Mouse (Mus musculus) stomach, postnatal 0 days (tissue): ENCODE measurements around the gene Adcyap1r1. TPM values are rescaled to one million over a fixed set of nuclear protein-coding genes. Genes with fewer than 3 reads are reported as not detected.
A peak's percentile ranks its signal among the peaks of the same experiment; 100 is the strongest.

Experiments used
- ATAC-seq: fragments of 200-750 bp; cut with Nextera tagmentation; 2 replicates; pipeline ENCODE4 v1.8.0; 2017; ENCODE audit not compliant: low FRiP score, low TSS enrichment
- DNase-seq: peaks from one replicate; pipeline ENCODE4 v3.0.0-alpha.2; 2016; ENCODE audit warnings: low spot score
- H3K27ac ChIP-seq: fragments of 300-500 bp; sonication (generic); replicated peaks from 2 replicates; pipeline ENCODE4 v1.5.1; 2014; ENCODE audit warnings: mild to moderate bottlenecking, control low read depth
- H3K27me3 ChIP-seq: fragments of 300-500 bp; sonication (generic); 2 replicates; pipeline ENCODE4 v1.6.1; 2014; ENCODE audit warnings: low read length; ENCODE audit not compliant: control insufficient read depth, insufficient read depth
- H3K36me3 ChIP-seq: fragments of 300-500 bp; sonication (generic); 2 replicates; pipeline ENCODE4 v1.6.1; 2014; ENCODE audit warnings: low read length, mixed read lengths; ENCODE audit not compliant: control insufficient read depth, insufficient read depth
- H3K4me1 ChIP-seq: fragments of 300-500 bp; sonication (generic); replicated peaks from 2 replicates; pipeline ENCODE4 v1.6.1; 2014; ENCODE audit warnings: antibody characterized with exemption; ENCODE audit not compliant: control insufficient read depth, insufficient read depth
- H3K4me2 ChIP-seq: fragments of 300-500 bp; sonication (generic); replicated peaks from 2 replicates; pipeline ENCODE4 v1.6.1; 2014; ENCODE audit warnings: low read depth, mild to moderate bottlenecking, control low read depth, moderate library complexity
- H3K4me3 ChIP-seq: fragments of 300-500 bp; sonication (generic); 2 replicates; pipeline ENCODE4 v1.5.1; 2014; ENCODE audit warnings: low read depth, low read length, control low read depth
- H3K9ac ChIP-seq: fragments of 300-500 bp; sonication (generic); 2 replicates; pipeline ENCODE4 v1.6.1; 2014; ENCODE audit warnings: mild to moderate bottlenecking, low read length, control low read depth, mixed read lengths
- H3K9me3 ChIP-seq: fragments of 300-500 bp; sonication (generic); 2 replicates; pipeline ENCODE4 v1.6.1; 2016; ENCODE audit warnings: low read length; ENCODE audit not compliant: control insufficient read depth
- CTCF ChIP-seq: IDR thresholded peaks from 2 replicates; pipeline ENCODE4 v1.5.1; 2016; ENCODE audit warnings: antibody characterized with exemption, low read depth, mild to moderate bottlenecking, moderate library complexity
- EP300 ChIP-seq: optimal IDR thresholded peaks from 2 replicates; pipeline ENCODE3; 2016; ENCODE audit warnings: antibody characterized with exemption
- WGBS: fragments of 180-500 bp; shearing (Covaris S2); extraction: QIAGEN DNeasy Blood & Tissue Kit; methylation state at CpG from one replicate; pipeline ENCODE4 v1.1.7; 2014; 5-methylcytosine and 5-hydroxymethylcytosine counted together
- polyA plus RNA-seq: library from polyadenylated mRNA; unstranded; fragments of >200 nt; fragmentation: Nextera tagmentation; extraction: Ambion mirVana; gene quantifications from 2 replicates; pipeline ENCODE4 v1.2.1, GENCODE M21; 2015

Adcyap1r1 gene
- polyA plus RNA-seq, 1 experiment from 2014 or later: 5.4 TPM

GRCm38 (mm10) chr6:55443927-55444688, 7.7 kb upstream of the Adcyap1r1 start:
- 34% methylated on average over 2 of the region's 2 CpGs for whole genome bisulfite sequencing
- no peaks in the 10 kb centered on the region for H3K27me3 ChIP-seq
- H3K4me3 ChIP-seq: no peak overlapping the region
- 0 out of 2 replicates have a peak overlapping the region, but pooled peaks have one; percentile 49 for H3K27ac ChIP-seq
- ATAC-seq (0 out of 2 replicates have a peak, but pooled peaks have one; percentile 26), DNase-seq (no peak)
- no peaks in the 10 kb centered on the region for H3K4me1 ChIP-seq
- no peaks in the 10 kb centered on the region for H3K9me3 ChIP-seq
- no peaks in the 10 kb centered on the region for H3K36me3 ChIP-seq
- TF ChIP-seq CTCF: no peak
- TF ChIP-seq EP300: no peak
- no peak overlapping the region for H3K9ac ChIP-seq
- H3K4me2 ChIP-seq: no peak overlapping the region

- ATAC-seq (no peak), DNase-seq (no peak)
- Histone ChIP-seq H3K9ac (no peak overlapping the region), H3K4me3 (no peak overlapping the region), H3K27ac (no peak overlapping the region), H3K9me3 (no peaks in the 10 kb centered on the region), H3K27me3 (no peaks in the 10 kb centered on the region), H3K4me1 (no peaks in the 10 kb centered on the region), H3K36me3 (no peaks in the 10 kb centered on the region), H3K4me2 (no peak overlapping the region)
- no peak for TF ChIP-seq CTCF
- TF ChIP-seq EP300: no peak
- WGBS: 45% methylated on average over 4 of the region's 4 CpGs
These were observed 7.1 kb upstream of the Adcyap1r1 start for GRCm38 (mm10) chr6:55444721-55445120.

DNA sequence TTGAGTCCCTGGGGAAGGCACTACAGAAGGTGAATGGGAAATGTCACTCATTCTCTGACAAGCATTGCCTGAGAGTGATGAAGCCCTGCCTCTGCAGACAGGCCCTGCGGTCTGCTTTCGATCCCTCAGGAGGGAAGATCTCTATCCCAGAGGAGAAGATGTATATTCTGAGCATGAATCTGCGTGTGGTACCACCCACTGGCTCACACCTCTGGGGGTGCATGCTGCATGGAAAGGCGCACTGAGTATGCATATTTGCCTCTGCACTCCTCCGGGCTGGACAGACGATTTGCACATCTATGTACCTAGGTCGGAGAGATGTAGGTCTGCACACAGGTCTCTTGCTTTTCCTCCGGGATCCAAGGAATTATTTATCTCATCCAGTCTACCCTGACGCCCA, 3.6 kb upstream of the Adcyap1r1 start:
- Histone ChIP-seq H3K27ac (no peak overlapping the region), H3K4me2 (no peak overlapping the region), H3K4me3 (no peak overlapping the region), H3K9ac (no peak overlapping the region), H3K9me3 (no peaks in the 10 kb centered on the region), H3K4me1 (no peaks in the 10 kb centered on the region), H3K27me3 (peaks cover under 1% of the 10 kb centered on the region; the same call in 1 of the 2 replicates), H3K36me3 (no peaks in the 10 kb centered on the region)
- DNase-seq: no peak
- TF ChIP-seq CTCF (no peak), EP300 (no peak)
- no peak for ATAC-seq
- 80% methylated on average over 9 of the region's 9 CpGs for WGBS

DNA sequence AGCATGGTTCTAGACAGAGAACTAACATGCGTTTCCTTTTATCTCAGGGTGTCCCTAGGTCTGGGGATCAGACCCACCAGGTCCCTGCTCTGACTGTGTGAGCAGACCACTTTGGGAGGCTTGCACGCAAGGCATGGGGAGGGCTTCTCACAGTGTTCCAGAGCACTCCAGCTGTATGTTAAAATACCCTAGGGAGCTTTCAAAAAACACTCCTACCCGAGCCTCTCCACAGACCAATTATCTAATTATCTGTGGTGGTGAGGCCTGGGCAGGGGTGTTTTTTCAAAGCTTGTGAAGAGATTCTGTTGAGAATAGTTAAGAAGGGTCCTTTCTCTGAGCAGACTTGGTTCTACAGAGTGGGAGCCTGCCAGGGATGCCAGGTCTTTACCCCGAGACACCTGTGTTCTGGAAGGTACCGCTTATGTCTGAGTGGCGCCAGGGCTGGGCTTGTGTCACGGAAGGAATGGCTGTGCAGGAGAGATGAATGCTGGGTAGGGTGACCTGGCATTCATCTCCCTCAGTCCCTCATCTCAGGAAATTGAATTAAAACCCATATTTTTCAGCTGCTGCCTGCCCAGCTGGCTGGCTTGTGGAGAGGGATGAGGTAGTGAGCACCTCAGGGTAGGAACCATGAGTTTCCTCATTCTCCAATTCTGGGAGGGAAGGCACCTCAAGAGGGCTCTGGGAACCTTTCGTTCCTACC, 2.7 kb upstream of the Adcyap1r1 start:
- 78% methylated on average over 8 of the region's 8 CpGs for WGBS
- TF ChIP-seq CTCF: no peak
- TF ChIP-seq EP300: no peak

DNA sequence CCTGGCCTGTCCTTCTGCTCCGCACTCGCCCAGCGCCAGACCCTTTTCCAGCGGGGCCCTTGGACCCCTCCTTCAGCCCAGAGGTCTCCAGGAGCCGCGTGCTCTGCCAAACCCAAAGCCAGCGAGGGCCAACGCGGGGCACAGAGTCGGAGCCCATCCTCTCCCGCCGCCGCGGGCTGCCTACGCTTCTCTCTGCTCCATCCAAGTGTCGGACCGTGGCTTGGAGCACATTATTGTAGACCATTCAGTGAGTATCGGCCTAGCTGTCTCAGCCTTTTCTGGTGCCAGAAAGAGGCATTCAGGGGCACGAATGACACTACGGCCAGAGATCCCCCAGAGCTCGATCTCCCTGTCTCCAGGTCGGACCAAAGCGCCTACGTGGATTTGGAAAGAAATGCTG, 603 bp downstream of the Adcyap1r1 start:
- WGBS: 2% methylated on average over 24 of the region's 24 CpGs
- Histone ChIP-seq H3K4me2 (peak overlapping the region; percentile 76), H3K27me3 (peaks cover 3% of the 10 kb centered on the region; the same call in 1 of the 2 replicates), H3K9ac (peak overlapping the region; percentile 43), H3K4me3 (peak overlapping the region; percentile 46), H3K4me1 (no peaks in the 10 kb centered on the region), H3K27ac (no peak overlapping the region; the same call in 1 of the 2 replicates), H3K9me3 (no peaks in the 10 kb centered on the region), H3K36me3 (no peaks in the 10 kb centered on the region)
- DNase-seq: no peak
- 0 out of 2 replicates have a peak, but pooled peaks have one; percentile 9 for ATAC-seq
- no peak for TF ChIP-seq CTCF
- no peak for TF ChIP-seq EP300

More for the DNA sequence above, 2.7 kb upstream of the Adcyap1r1 start:
- no peaks in the 10 kb centered on the region for H3K36me3 ChIP-seq
- no peak overlapping the region for H3K27ac ChIP-seq
- no peak overlapping the region for H3K4me3 ChIP-seq
- no peaks in the 10 kb centered on the region for H3K9me3 ChIP-seq
- H3K27me3 ChIP-seq: peaks cover 3% of the 10 kb centered on the region; the same call in 1 of the 2 replicates
- H3K9ac ChIP-seq: no peak overlapping the region
- H3K4me1 ChIP-seq: no peaks in the 10 kb centered on the region
- ATAC-seq (no peak), DNase-seq (no peak)
- H3K4me2 ChIP-seq: no peak overlapping the region
